Mouse (Mus musculus) CH12.LX (cell line): ENCODE results near the gene Vav2. TPM values are rescaled to one million over a fixed set of nuclear protein-coding genes. Genes with fewer than 3 reads are reported as not detected.
A peak's percentile ranks its signal among the peaks of the same experiment; 100 is the strongest.

Source experiments
- DNase-seq: peaks from one replicate; pipeline ENCODE4 v3.0.0-alpha.2; 2013; ENCODE audit errors: extremely low read depth
- H3K27ac ChIP-seq: 2 replicates; pipeline ENCODE4 v1.5.1; 2012; ENCODE audit warnings: low read depth, mild to moderate bottlenecking, control low read depth, moderate library complexity; ENCODE audit not compliant: insufficient read depth
- H3K27me3 ChIP-seq: replicated peaks from 2 replicates; pipeline ENCODE3; 2012; ENCODE audit warnings: inconsistent platforms
- H3K36me3 ChIP-seq, 2 experiments: replicated peaks in 1 of 2; 2 replicates each; pipeline versions ENCODE3 to v1.6.1; 2012; ENCODE audit warnings: inconsistent platforms in 1 of 2, low read length in 1 of 2, mild to moderate bottlenecking in 1 of 2, mixed read lengths in 1 of 2, moderate library complexity in 1 of 2; ENCODE audit not compliant: control insufficient read depth in 1 of 2, insufficient read depth in 1 of 2
- H3K4me1 ChIP-seq, 2 experiments: 2 replicates each; pipeline ENCODE4 v1.6.1; 2012; ENCODE audit warnings: inconsistent platforms in 1 of 2, moderate library complexity in 1 of 2; ENCODE audit not compliant: insufficient read depth in 2 of 2, control insufficient read depth in 1 of 2
- H3K4me2 ChIP-seq: 2 replicates; pipeline ENCODE4 v1.6.1; 2012; ENCODE audit warnings: low read depth, mild to moderate bottlenecking, control low read depth; ENCODE audit not compliant: poor library complexity, insufficient read depth, severe bottlenecking
- H3K4me3 ChIP-seq, 3 experiments: fragments of 150-350 bp in 1 of 3; sonication (generic) in 1 of 3; replicated peaks in 1 of 3; 2 replicates each; pipeline versions ENCODE3 to v1.5.1; 2011 to 2012; ENCODE audit warnings: low read depth in 2 of 3, low read length in 2 of 3, mild to moderate bottlenecking in 2 of 3, moderate library complexity in 2 of 3, control low read depth in 1 of 3, improper control_type of control experiment in 1 of 3, inconsistent platforms in 1 of 3, mixed read lengths in 1 of 3; ENCODE audit not compliant: poor library complexity in 1 of 3
- H3K79me2 ChIP-seq: replicated peaks from 2 replicates; pipeline ENCODE4 v1.6.1; 2012; ENCODE audit warnings: mild to moderate bottlenecking, moderate library complexity; ENCODE audit not compliant: control insufficient read depth, poor library complexity, insufficient read depth, severe bottlenecking; ENCODE audit errors: extremely low read depth
- H3K9ac ChIP-seq: 2 replicates; pipeline ENCODE4 v1.6.1; 2012; ENCODE audit warnings: low read depth, mild to moderate bottlenecking, control low read depth, moderate library complexity; ENCODE audit not compliant: insufficient read depth
- H3K9me3 ChIP-seq: replicated peaks from 2 replicates; pipeline ENCODE3; 2012; ENCODE audit warnings: low read length, inconsistent platforms, mixed read lengths
- BHLHE40 ChIP-seq: IDR thresholded peaks from 2 replicates; pipeline ENCODE4 v1.6.1; 2011; ENCODE audit warnings: mild to moderate bottlenecking, low read depth, low read length, improper control_type of control experiment
- CHD1 ChIP-seq: IDR thresholded peaks from 2 replicates; pipeline ENCODE4 v1.6.1; 2012; ENCODE audit warnings: low read depth, low read length, improper control_type of control experiment, inconsistent platforms
- CHD2 ChIP-seq: IDR thresholded peaks from 2 replicates; pipeline ENCODE4 v1.6.1; 2011; ENCODE audit warnings: low read length, improper control_type of control experiment
- CTCF ChIP-seq, 2 experiments: IDR thresholded peaks in 1 of 2; conservative IDR thresholded peaks in 1 of 2; 2 replicates each; pipeline ENCODE4 v1.5.1; 2011 to 2012; ENCODE audit warnings: low read depth in 2 of 2, low read length in 2 of 2, improper control_type of control experiment in 1 of 2, inconsistent platforms in 1 of 2, mild to moderate bottlenecking in 1 of 2, moderate library complexity in 1 of 2
- E2F4 ChIP-seq: IDR thresholded peaks from 2 replicates; pipeline ENCODE4 v1.6.1; 2011; ENCODE audit warnings: low read depth, low read length, improper control_type of control experiment; ENCODE audit not compliant: insufficient replicate concordance
- ELF1 ChIP-seq: IDR thresholded peaks from 2 replicates; pipeline ENCODE4 v1.6.1; 2014; ENCODE audit warnings: low read depth, mild to moderate bottlenecking, inconsistent platforms, low read length, improper control_type of control experiment
- EP300 ChIP-seq: IDR thresholded peaks from 2 replicates; pipeline ENCODE4 v1.6.1; 2011; ENCODE audit warnings: low read length, improper control_type of control experiment
- ETS1 ChIP-seq: conservative IDR thresholded peaks from 2 replicates; pipeline ENCODE4 v1.6.1; 2012; ENCODE audit warnings: low read depth, mild to moderate bottlenecking, inconsistent platforms, low read length, improper control_type of control experiment, moderate library complexity
- GABPA ChIP-seq: IDR thresholded peaks from 2 replicates; pipeline ENCODE4 v1.6.1; 2012; ENCODE audit warnings: low read depth, low read length, improper control_type of control experiment, inconsistent platforms; ENCODE audit not compliant: insufficient replicate concordance
- HCFC1 ChIP-seq: IDR thresholded peaks from 2 replicates; pipeline ENCODE4 v1.6.1; 2012; ENCODE audit warnings: low read depth, mild to moderate bottlenecking, inconsistent platforms, low read length, improper control_type of control experiment
- IRF4 ChIP-seq: IDR thresholded peaks from 2 replicates; pipeline ENCODE4 v1.6.1; 2014; ENCODE audit warnings: low read depth, mild to moderate bottlenecking, inconsistent platforms, low read length, improper control_type of control experiment
- JUN ChIP-seq: IDR thresholded peaks from 2 replicates; pipeline ENCODE4 v1.6.1; 2011; ENCODE audit warnings: low read depth, mild to moderate bottlenecking, low read length, improper control_type of control experiment, moderate library complexity; ENCODE audit not compliant: insufficient read depth
- JUND ChIP-seq: conservative IDR thresholded peaks from 2 replicates; pipeline ENCODE4 v1.6.1; 2011; ENCODE audit warnings: low read depth, low read length, improper control_type of control experiment
- KAT2A ChIP-seq: IDR thresholded peaks from 2 replicates; pipeline ENCODE4 v1.6.1; 2012; ENCODE audit warnings: low read length, improper control_type of control experiment, inconsistent platforms; ENCODE audit not compliant: insufficient replicate concordance
- MAFK ChIP-seq: IDR thresholded peaks from 2 replicates; pipeline ENCODE4 v1.6.1; 2011; ENCODE audit warnings: low read length, improper control_type of control experiment; ENCODE audit not compliant: insufficient replicate concordance
- MAX ChIP-seq: IDR thresholded peaks from 2 replicates; pipeline ENCODE4 v1.6.1; 2011; ENCODE audit warnings: low read length, improper control_type of control experiment
- MAZ ChIP-seq: IDR thresholded peaks from 2 replicates; pipeline ENCODE4 v1.6.1; 2012; ENCODE audit warnings: low read depth, mild to moderate bottlenecking, inconsistent platforms, low read length, improper control_type of control experiment, moderate library complexity
- MEF2A ChIP-seq: IDR thresholded peaks from 2 replicates; pipeline ENCODE4 v1.6.1; 2014; ENCODE audit warnings: low read depth, mild to moderate bottlenecking, inconsistent platforms, low read length, improper control_type of control experiment, borderline replicate concordance
- MXI1 ChIP-seq: IDR thresholded peaks from 2 replicates; pipeline ENCODE4 v1.6.1; 2011; ENCODE audit warnings: mild to moderate bottlenecking, low read depth, low read length, improper control_type of control experiment
- NELFE ChIP-seq: IDR thresholded peaks from 2 replicates; pipeline ENCODE4 v1.6.1; 2011; ENCODE audit warnings: low read depth, low read length, improper control_type of control experiment
- NRF1 ChIP-seq: IDR thresholded peaks from 2 replicates; pipeline ENCODE4 v1.6.1; 2014; ENCODE audit warnings: low read depth, mild to moderate bottlenecking, inconsistent platforms, low read length, improper control_type of control experiment, moderate library complexity
- POLR2A ChIP-seq: IDR thresholded peaks from 2 replicates; pipeline ENCODE4 v1.6.1; 2011; ENCODE audit warnings: low read depth, mild to moderate bottlenecking, improper control_type of control experiment, low read length
- POLR2AphosphoS2 ChIP-seq: IDR thresholded peaks from 2 replicates; pipeline ENCODE4 v1.6.1; 2011; ENCODE audit warnings: low read depth, low read length, improper control_type of control experiment
- RAD21 ChIP-seq: IDR thresholded peaks from 2 replicates; pipeline ENCODE4 v1.6.1; 2011; ENCODE audit warnings: low read depth, mild to moderate bottlenecking, low read length, improper control_type of control experiment, moderate library complexity
- RCOR1 ChIP-seq: conservative IDR thresholded peaks from 2 replicates; pipeline ENCODE4 v1.6.1; 2012; ENCODE audit warnings: low read depth, mild to moderate bottlenecking, inconsistent platforms, low read length, improper control_type of control experiment
- SIN3A ChIP-seq: IDR thresholded peaks from 2 replicates; pipeline ENCODE4 v1.6.1; 2012; ENCODE audit warnings: low read length, improper control_type of control experiment, inconsistent platforms
- SMC3 ChIP-seq: IDR thresholded peaks from 2 replicates; pipeline ENCODE4 v1.6.1; 2011; ENCODE audit warnings: low read depth, low read length, improper control_type of control experiment
- TBP ChIP-seq: conservative IDR thresholded peaks from 2 replicates; pipeline ENCODE4 v1.6.1; 2011; ENCODE audit warnings: low read depth, low read length, improper control_type of control experiment
- TCF12 ChIP-seq: IDR thresholded peaks from 2 replicates; pipeline ENCODE4 v1.6.1; 2014; ENCODE audit warnings: low read depth, mild to moderate bottlenecking, inconsistent platforms, low read length, improper control_type of control experiment
- UBTF ChIP-seq: IDR thresholded peaks from 2 replicates; pipeline ENCODE4 v1.6.1; 2012; ENCODE audit warnings: low read depth, mild to moderate bottlenecking, inconsistent platforms, low read length, improper control_type of control experiment, moderate library complexity
- USF1 ChIP-seq: IDR thresholded peaks from 2 replicates; pipeline ENCODE4 v1.6.1; 2014; ENCODE audit warnings: low read depth, mild to moderate bottlenecking, inconsistent platforms, low read length, improper control_type of control experiment
- USF2 ChIP-seq: conservative IDR thresholded peaks from 2 replicates; pipeline ENCODE4 v1.6.1; 2011; ENCODE audit warnings: low read depth, low read length, improper control_type of control experiment
- ZC3H11A ChIP-seq: IDR thresholded peaks from 2 replicates; pipeline ENCODE4 v1.6.1; 2012; ENCODE audit warnings: low read depth, mild to moderate bottlenecking, inconsistent platforms, low read length, improper control_type of control experiment
- ZKSCAN1 ChIP-seq: IDR thresholded peaks from 2 replicates; pipeline ENCODE4 v1.6.1; 2012; ENCODE audit warnings: low read depth, inconsistent platforms, low read length, improper control_type of control experiment, borderline replicate concordance
- ZNF384 ChIP-seq: IDR thresholded peaks from 2 replicates; pipeline ENCODE4 v1.6.1; 2012; ENCODE audit warnings: low read depth, low read length, improper control_type of control experiment, inconsistent platforms
- dilution Hi-C: fragments of 300-500 bp; cut with MboI; formaldehyde crosslinking; loops from 2 replicates; pipeline ENCODE4 v1.14.3; 2020; ENCODE audit warnings: low sequenced_read_pairs; ENCODE audit not compliant: extremely low pct_unique_long_range_greater_than_20kb, extremely low pct_ligation_motif_present
- in situ Hi-C: fragments of 300-500 bp; cut with MboI; formaldehyde crosslinking; loops from 3 replicates; pipeline ENCODE4 v1.14.3; 2019; ENCODE audit warnings: low sequenced_read_pairs, low pct_ligation_motif_present, low pct_unique_long_range_greater_than_20kb, mixed read lengths
- polyA plus RNA-seq: library from polyadenylated mRNA; unstranded; fragments of >175 nt; gene quantifications from 2 replicates; pipeline ENCODE4 v1.2.1, GENCODE M21; 2012; ENCODE audit warnings: low read depth; ENCODE audit not compliant: insufficient read length
- total RNA-seq, 2 experiments: library from RNA; depleted of rRNA; stranded (reverse); fragments of 300-350 nt in 1 of 2; fragments of >200 nt in 1 of 2; gene quantifications; 2 replicates each; pipeline ENCODE4 v1.2.3; 2012 to 2014

Vav2 gene
- total and polyA plus RNA-seq, 3 experiments, result 31.5 to 46.8 (median 46.6) TPM

- TF ChIP-seq ETS1 (peak; percentile 65), NRF1 (no peak), USF2 (no peak), TBP (no peak), KAT2A (no peak), CTCF (conservative IDR thresholded peaks at IDR 0.05 in 1 of 2, IDR thresholded peaks at IDR 0.05 in 1 of 2; ENCODE audit: low read depth in 2 of 2, low read length in 2 of 2) (no peak), RAD21 (no peak), USF1 (no peak), CHD1 (no peak), POLR2AphosphoS2 (no peak), ZNF384 (no peak), EP300 (peak; percentile 93), CHD2 (no peak), SIN3A (no peak), RCOR1 (peak; percentile 62; the same call in 1 of the 2 replicates)
Observed at GRCm38 (mm10) chr2:27294777-27295176, 132.1 kb downstream of the Vav2 start (continued).

- H3K4me1 ChIP-seq, result peaks cover 3 to 46% of the 10 kb centered on the region in 2 experiments; a peak in 3 of 4 replicates
- in situ Hi-C loops, result loop anchor here (25.0 kb wide), 1 partner anchor 448 kb away; no protein-coding TSS in a partner anchor
- H3K79me2 ChIP-seq, result no peaks in the 10 kb centered on the region
- dilution Hi-C loops, result no loop called here
- peaks cover 94 to 99% of the 10 kb centered on the region in 2 experiments for H3K36me3 ChIP-seq
- H3K9me3 ChIP-seq, result no peaks in the 10 kb centered on the region
- no peak overlapping the region for H3K4me3 ChIP-seq
- no peak overlapping the region for H3K9ac ChIP-seq
- H3K27me3 ChIP-seq, result no peaks in the 10 kb centered on the region
- no peak overlapping the region for H3K4me2 ChIP-seq
- peak; percentile 88 for DNase-seq
- 0 out of 2 replicates have a peak overlapping the region, but pooled peaks have one; percentile 2 for H3K27ac ChIP-seq
- TF ChIP-seq RCOR1, result 0 out of 2 replicates have a peak, but pooled peaks have one; percentile 22
- TF ChIP-seq JUN, result no peak
- TF ChIP-seq UBTF, result no peak
- peak; percentile 97 for TF ChIP-seq RAD21
- no peak for TF ChIP-seq GABPA
- TF ChIP-seq ZNF384, result no peak
- TF ChIP-seq SMC3, result peak; percentile 97
- no peak for TF ChIP-seq ELF1
- TF ChIP-seq TCF12, result no peak
- 0 out of 2 replicates have a peak, but pooled peaks have one; percentile 18 for TF ChIP-seq IRF4
- peak; percentile 96 for TF ChIP-seq ZC3H11A
- TF ChIP-seq JUND, result no peak
- no peak for TF ChIP-seq USF1
- no peak for TF ChIP-seq NRF1
- no peak for TF ChIP-seq ETS1
- TF ChIP-seq MXI1, result peak; percentile 63; the same call in 1 of the 2 replicates
- no peak for TF ChIP-seq MAX
- TF ChIP-seq POLR2AphosphoS2, result no peak; the same call in 1 of the 2 replicates
- TF ChIP-seq ZKSCAN1, result no peak
- TF ChIP-seq USF2, result no peak
- peak; percentile 57; the same call in 1 of the 2 replicates for TF ChIP-seq MEF2A
- no peak for TF ChIP-seq HCFC1
- TF ChIP-seq MAZ, result peak; percentile 61; the same call in 1 of the 2 replicates
- TF ChIP-seq SIN3A, result peak; percentile 80
- no peak for TF ChIP-seq E2F4
- no peak; the same call in 1 of the 2 replicates for TF ChIP-seq NELFE
- no peak for TF ChIP-seq KAT2A
- no peak for TF ChIP-seq POLR2A
- peak; percentile 41; the same call in 1 of the 2 replicates for TF ChIP-seq BHLHE40
- TF ChIP-seq MAFK, result no peak
- peak; percentile 72 to 88 for TF ChIP-seq CTCF (conservative IDR thresholded peaks at IDR 0.05 in 1 of 2, IDR thresholded peaks at IDR 0.05 in 1 of 2; ENCODE audit: low read depth in 2 of 2, low read length in 2 of 2)
- peak; percentile 31; the same call in 1 of the 2 replicates for TF ChIP-seq EP300
Observed at GRCm38 (mm10) chr2:27289019-27289418, 137.8 kb downstream of the Vav2 start.
